Mouse (Mus musculus) retina, postnatal 7 days (tissue): ENCODE data around the gene Kcna10.

Experiments
- DNase-seq: peaks from one replicate; pipeline ENCODE4 v3.0.0-alpha.2; 2012; ENCODE audit warnings: low read depth, low spot score

The Kcna10 gene

GRCm38 (mm10) chr3:107239607-107240006 is 56.8 kb downstream of the Kcna10 start, which contains the start of gene Prok1:
Gene Prok1, minus strand, starts transcription at chr3:107239707.
- DNase-seq: no peak

- no peak for DNase-seq
Observed at GRCm38 (mm10) chr3:107241389-107242094, 58.7 kb downstream of the Kcna10 start.
